Mouse (Mus musculus) liver, adult 2 months (tissue): ENCODE results near the gene Phf19.

Experiments used
- CTCF ChIP-seq: fragments of 200-500 bp; IDR thresholded peaks from 2 replicates; pipeline ENCODE4 v1.5.1; 2011; ENCODE audit warnings: low read depth, low read length, control low read depth
- POLR2A ChIP-seq: fragments of 200-500 bp; IDR thresholded peaks from 2 replicates; pipeline ENCODE4 v1.6.1; 2011; ENCODE audit warnings: low read length, control low read depth; ENCODE audit not compliant: insufficient read depth; ENCODE audit errors: extremely low read depth

GRCm38 (mm10) chr2:34895503-34896113 is 18.2 kb downstream of the Phf19 start:
- TF ChIP-seq CTCF: no peak
- TF ChIP-seq POLR2A: no peak
